Mouse (Mus musculus): ENCODE data around the gene Nacc1. TPM values are rescaled to one million over a fixed set of nuclear protein-coding genes. Genes with fewer than 3 reads are reported as not detected.

Nacc1 gene
- polyA plus RNA-seq, 1 experiment from 2014 or later = 109 TPM

- ATAC-seq (no peak), DNase-seq (ENCODE audit: low read depth, low spot score) (no peak)
- H3K27me3 ChIP-seq = no peaks in the 10 kb centered on the region
- CTCF ChIA-PET = interaction anchor here (0.7 to 1.9 kb wide), 2 partner anchors 13 to 16 kb away, joined by 3 to 4 read pairs; no protein-coding TSS in a partner anchor
- POLR2A ChIA-PET = interaction anchor here (1.1 kb wide), 1 partner anchor 18 kb away, joined by 3 read pairs; no protein-coding TSS in a partner anchor
- no peak for TF ChIP-seq CTCF (IDR thresholded peaks at IDR 0.05)
- in situ Hi-C loops (cut with MboI; ENCODE audit: low pct_unique_long_range_greater_than_20kb) = loop anchor here (10.0 to 25.0 kb wide), 2 partner anchors 316 to 657 kb away; partner anchors contain the start of genes 1700067K01Rik, 2210011C24Rik and Palm3
Observed at GRCm38 (mm10) chr8:84668731-84669485, 18.8 kb downstream of the Nacc1 start.

GRCm38 (mm10) chr8:84668081-84668480 lies 19.6 kb downstream of the Nacc1 start:
- in situ Hi-C loops (cut with MboI; ENCODE audit: low pct_unique_long_range_greater_than_20kb) = loop anchor here (10.0 to 25.0 kb wide), 2 partner anchors 317 to 656 kb away; partner anchors contain the start of genes 1700067K01Rik, 2210011C24Rik and Palm3

DNA sequence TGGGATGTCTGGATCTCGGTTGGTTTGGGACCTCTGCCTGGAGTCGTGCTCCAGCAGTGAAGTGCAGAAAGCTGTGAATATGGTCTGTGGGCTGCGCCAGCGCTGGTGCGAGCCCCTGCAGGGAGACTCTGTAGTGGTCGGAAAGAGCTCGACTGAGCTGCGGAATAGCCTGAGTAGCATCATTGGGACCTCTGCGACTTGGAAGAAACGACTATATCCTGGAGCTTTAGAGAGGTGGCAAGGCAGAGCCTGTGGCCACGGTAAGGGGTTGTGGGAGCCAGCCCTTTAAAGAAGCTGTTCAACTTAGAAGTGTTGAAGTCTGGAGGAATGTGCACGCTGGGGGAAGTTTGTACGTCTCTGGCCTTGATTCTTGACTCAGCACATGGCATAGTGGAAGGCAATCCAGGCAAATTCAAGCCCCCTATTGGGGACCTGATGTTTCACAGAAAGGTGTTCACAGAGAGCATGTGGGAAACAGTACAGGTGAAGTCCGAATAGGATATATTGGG lies 22.2 kb downstream of the Nacc1 start:
- CTCF ChIA-PET = interaction anchor here (1.2 to 1.8 kb wide), 4 partner anchors 14 to 148 kb away, joined by 3 to 7 read pairs (median 4); no protein-coding TSS in a partner anchor
- TF ChIP-seq CTCF (IDR thresholded peaks at IDR 0.05) = no peak
- DNase-seq (ENCODE audit: low read depth, low spot score) = no peak
- H3K27me3 ChIP-seq = no peaks in the 10 kb centered on the region
- ATAC-seq = no peak
- POLR2A ChIA-PET = interaction anchor here (0.8 to 1.0 kb wide), 4 partner anchors 17 to 44 kb away, joined by 3 read pairs; no protein-coding TSS in a partner anchor
- in situ Hi-C loops (cut with MboI; ENCODE audit: low pct_unique_long_range_greater_than_20kb) = loop anchor here (10.0 to 25.0 kb wide), 2 partner anchors 319 to 653 kb away; partner anchors contain the start of genes 1700067K01Rik, 2210011C24Rik and Palm3

More at GRCm38 (mm10) chr8:84668081-84668480, 19.6 kb downstream of the Nacc1 start:
- POLR2A ChIA-PET = interaction anchor here (0.6 to 1.1 kb wide), 2 partner anchors 19 to 164 kb away, joined by 3 read pairs; no protein-coding TSS in a partner anchor
- H3K27me3 ChIP-seq = no peaks in the 10 kb centered on the region
- ATAC-seq (no peak), DNase-seq (ENCODE audit: low read depth, low spot score) (no peak)
- no peak for TF ChIP-seq CTCF (IDR thresholded peaks at IDR 0.05)
- CTCF ChIA-PET = interaction anchor here (0.7 kb wide), 1 partner anchor 17 kb away, joined by 3 read pairs; no protein-coding TSS in a partner anchor

GRCm38 (mm10) chr8:84664566-84665384 lies 22.9 kb downstream of the Nacc1 start:
- in situ Hi-C loops (cut with MboI; ENCODE audit: low pct_unique_long_range_greater_than_20kb) = loop anchor here (10.0 to 25.0 kb wide), 2 partner anchors 320 to 652 kb away; partner anchors contain the start of genes 1700067K01Rik, 2210011C24Rik and Palm3
- ATAC-seq = no peak
- POLR2A ChIA-PET = interaction anchor here (0.8 to 0.9 kb wide), 3 partner anchors 17 to 44 kb away, joined by 3 read pairs; no protein-coding TSS in a partner anchor

GRCm38 (mm10) chr8:84663483-84664327 lies 24.0 kb downstream of the Nacc1 start:
- ChIA-PET CTCF (interaction anchor here (1.4 kb wide), 1 partner anchor 20 kb away, joined by 4 read pairs; no protein-coding TSS in a partner anchor), POLR2A (no interaction called here)
- peak; percentile 38 for ATAC-seq
- DNase-seq (ENCODE audit: low read depth, low spot score) = no peak
- TF ChIP-seq CTCF (IDR thresholded peaks at IDR 0.05) = no peak
- no peaks in the 10 kb centered on the region for H3K27me3 ChIP-seq
- in situ Hi-C loops (cut with MboI; ENCODE audit: low pct_unique_long_range_greater_than_20kb) = loop anchor here (10.0 to 25.0 kb wide), 2 partner anchors 321 to 651 kb away; partner anchors contain the start of genes 1700067K01Rik, 2210011C24Rik and Palm3

More at GRCm38 (mm10) chr8:84664566-84665384, 22.9 kb downstream of the Nacc1 start:
- CTCF ChIA-PET = interaction anchor here (1.2 to 1.8 kb wide), 4 partner anchors 15 to 148 kb away, joined by 3 to 7 read pairs (median 4); no protein-coding TSS in a partner anchor
- no peak for DNase-seq (ENCODE audit: low read depth, low spot score)
- TF ChIP-seq CTCF (IDR thresholded peaks at IDR 0.05) = no peak
- H3K27me3 ChIP-seq = no peaks in the 10 kb centered on the region

DNA sequence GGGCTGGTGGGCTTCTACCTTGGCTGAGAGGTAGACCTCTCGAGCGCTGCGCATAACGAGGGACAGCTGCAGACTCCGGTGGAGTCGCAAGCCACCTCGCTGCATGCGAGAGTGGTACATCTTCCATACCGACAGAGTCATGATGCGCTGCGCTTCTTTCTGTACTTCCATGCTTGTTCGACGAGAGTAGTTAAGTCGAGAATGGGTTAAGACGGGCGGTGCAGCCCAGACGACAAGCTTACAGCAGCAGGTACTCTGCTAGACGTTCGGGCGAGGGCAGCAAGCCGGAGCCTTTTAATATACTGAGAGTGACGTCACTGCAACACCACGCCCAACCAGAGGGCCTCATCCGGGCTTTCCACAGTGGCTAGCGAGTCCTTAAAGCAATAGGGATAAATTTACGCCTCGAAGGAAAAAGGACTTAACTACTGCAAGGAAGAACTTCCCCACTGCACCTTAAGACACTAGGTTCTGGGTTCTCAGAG lies 25.0 kb downstream of the Nacc1 start, which contains the start of gene Ier2:
Ier2 (minus strand) TSS at position 272 of the 485 bp plus-strand sequence.
- no peaks in the 10 kb centered on the region for H3K27me3 ChIP-seq
- ATAC-seq = peak; percentile 37
- in situ Hi-C loops (cut with MboI; ENCODE audit: low pct_unique_long_range_greater_than_20kb) = loop anchor here (10.0 to 25.0 kb wide), 2 partner anchors 322 to 650 kb away; partner anchors contain the start of genes 1700067K01Rik, 2210011C24Rik and Palm3
- no peak for TF ChIP-seq CTCF (IDR thresholded peaks at IDR 0.05)
- DNase-seq (ENCODE audit: low read depth, low spot score) = peak; percentile 91
- ChIA-PET POLR2A (interaction anchor here (0.7 to 2.0 kb wide), 4 partner anchors 22 to 1228 kb away, joined by 3 to 5 read pairs (median 4); no protein-coding TSS in a partner anchor), CTCF (no interaction called here)

GRCm38 (mm10) chr8:84661961-84662571 lies 25.6 kb downstream of the Nacc1 start:
- no peaks in the 10 kb centered on the region for H3K27me3 ChIP-seq
- in situ Hi-C loops (cut with MboI; ENCODE audit: low pct_unique_long_range_greater_than_20kb) = loop anchor here (10.0 to 25.0 kb wide), 2 partner anchors 323 to 650 kb away; partner anchors contain the start of genes 1700067K01Rik, 2210011C24Rik and Palm3
- ChIA-PET POLR2A (interaction anchor here (1.0 to 2.0 kb wide), 4 partner anchors 22 to 313 kb away, joined by 3 to 5 read pairs (median 4); partner anchors contain the start of gene Gadd45gip1), CTCF (interaction anchor here (1.0 kb wide), 1 partner anchor 151 kb away, joined by 3 read pairs; no protein-coding TSS in a partner anchor)
- no peak for TF ChIP-seq CTCF (IDR thresholded peaks at IDR 0.05)
- DNase-seq (ENCODE audit: low read depth, low spot score) (no peak), ATAC-seq (peak; percentile 1)

DNA sequence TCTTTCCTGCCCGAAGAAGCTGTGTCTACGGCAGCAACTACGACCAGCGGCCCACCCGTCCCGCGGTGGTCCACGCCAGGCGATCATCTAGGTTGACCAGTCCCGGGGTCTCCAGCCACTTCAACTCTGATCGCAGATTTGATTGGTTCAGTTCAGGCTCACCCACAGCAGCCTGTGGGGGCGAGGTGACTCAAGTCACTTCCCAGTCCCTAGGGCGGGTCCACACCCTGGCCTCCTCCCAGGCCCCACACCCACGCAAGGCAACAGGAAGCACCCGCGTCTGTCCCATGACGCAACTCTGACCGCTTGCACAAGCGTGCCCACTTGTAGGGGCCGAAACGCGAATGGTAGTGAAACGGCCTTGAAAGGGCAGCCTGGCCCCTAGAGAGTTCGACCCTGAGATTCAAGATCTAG lies 26.2 kb downstream of the Nacc1 start:
- DNase-seq (ENCODE audit: low read depth, low spot score) (no peak), ATAC-seq (peak; percentile 7)
- TF ChIP-seq CTCF (IDR thresholded peaks at IDR 0.05) = no peak
- ChIA-PET CTCF (interaction anchor here (1.0 to 2.0 kb wide), 3 partner anchors 22 to 154 kb away, joined by 3 to 5 read pairs (median 3); no protein-coding TSS in a partner anchor), POLR2A (interaction anchor here (0.9 to 2.0 kb wide), 4 partner anchors 23 to 170 kb away, joined by 3 to 5 read pairs (median 4); partner anchors contain the start of gene Gadd45gip1)
- in situ Hi-C loops (cut with MboI; ENCODE audit: low pct_unique_long_range_greater_than_20kb) = loop anchor here (10.0 to 25.0 kb wide), 2 partner anchors 323 to 649 kb away; partner anchors contain the start of genes 1700067K01Rik, 2210011C24Rik and Palm3
- no peaks in the 10 kb centered on the region for H3K27me3 ChIP-seq

All from Patski (cell line).